Mouse (Mus musculus) lung, adult 2 months (tissue): ENCODE data around the gene Mdh2. TPM values are rescaled to one million over a fixed set of nuclear protein-coding genes. Genes with fewer than 3 reads are reported as not detected.

Experiments
- DNase-seq: peaks from one replicate; pipeline ENCODE4 v3.0.0; 2022
- H3K4me1 ChIP-seq: fragments of 200-500 bp; 2 replicates; pipeline ENCODE4 v1.6.1; 2011; ENCODE audit warnings: low read length; ENCODE audit not compliant: control insufficient read depth, insufficient read depth
- H3K4me3 ChIP-seq: fragments of 200-500 bp; replicated peaks from 2 replicates; pipeline ENCODE3; 2011; ENCODE audit warnings: low read depth, mild to moderate bottlenecking, control low read depth, low read length; ENCODE audit errors: extremely low read depth
- CTCF ChIP-seq: fragments of 200-500 bp; IDR thresholded peaks from 2 replicates; pipeline ENCODE4 v1.5.1; 2011; ENCODE audit warnings: mild to moderate bottlenecking, low read length, control low read depth; ENCODE audit not compliant: insufficient read depth
- POLR2A ChIP-seq: fragments of 200-500 bp; IDR thresholded peaks from 2 replicates; pipeline ENCODE4 v1.6.1; 2011; ENCODE audit warnings: low read depth, mild to moderate bottlenecking, control low read depth, low read length, borderline replicate concordance; ENCODE audit errors: extremely low read depth
- WGBS: fragments of 180-500 bp; shearing (Covaris S2); methylation state at CpG from one replicate; pipeline ENCODE4 v1.1.7; 2018; 5-methylcytosine and 5-hydroxymethylcytosine counted together
- polyA plus RNA-seq: library from polyadenylated mRNA; depleted of rRNA; stranded (reverse); fragments of >200 nt; gene quantifications from 2 replicates; pipeline ENCODE4 v1.2.3, GENCODE M21; 2012

Mdh2 gene
- polyA plus RNA-seq, 1 experiment, result 344 TPM

DNA sequence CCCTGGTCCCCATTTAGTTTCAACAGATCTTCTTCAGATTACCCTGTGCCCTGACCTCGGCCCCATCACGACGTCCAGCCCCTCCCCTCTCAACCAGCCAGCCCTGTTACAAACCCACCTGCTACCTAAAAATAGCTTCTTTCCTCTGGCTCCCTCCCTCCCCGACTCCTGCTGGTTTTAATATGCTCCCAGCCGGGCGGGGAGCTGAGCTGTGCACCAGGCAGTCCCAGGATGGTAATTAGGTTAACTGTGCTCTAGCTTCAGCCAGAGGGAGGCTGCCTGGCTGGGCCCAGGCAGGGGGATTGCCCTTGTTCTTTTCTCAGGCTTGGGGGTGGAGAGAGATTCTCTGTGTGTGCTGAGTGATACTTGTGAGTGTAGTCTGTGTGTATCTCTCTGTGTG, 22.6 kb downstream of the Mdh2 start:
- no peak for TF ChIP-seq POLR2A
- TF ChIP-seq CTCF, result no peak
- no peaks in the 10 kb centered on the region for H3K4me1 ChIP-seq
- no peak for DNase-seq
- 9% methylated on average over 6 of the region's 6 CpGs for WGBS
- H3K4me3 ChIP-seq, result no peak overlapping the region

DNA sequence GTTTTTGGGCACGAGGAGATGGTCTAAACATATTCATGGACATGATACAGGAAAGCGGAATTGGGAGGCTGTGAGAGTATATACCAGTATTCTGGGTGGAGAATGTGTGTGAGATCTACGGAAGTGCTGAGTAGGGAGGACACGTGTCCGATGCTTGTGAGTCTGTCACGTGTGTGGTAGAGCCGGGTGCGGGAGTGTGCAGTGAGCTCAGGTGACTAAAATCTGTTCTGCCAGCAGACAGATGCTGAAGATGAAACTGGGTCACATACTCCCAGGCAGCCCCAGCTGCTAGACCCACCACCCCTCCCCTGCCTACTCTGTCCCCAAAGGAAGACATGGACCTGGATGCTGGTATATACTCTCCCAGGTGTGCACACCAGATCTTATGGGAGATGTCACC, 24.4 kb downstream of the Mdh2 start:
- H3K4me1 ChIP-seq, result no peaks in the 10 kb centered on the region
- no peak for TF ChIP-seq CTCF
- no peak for TF ChIP-seq POLR2A
- no peak for DNase-seq
- 89% methylated on average over 8 of the region's 8 CpGs for WGBS
- no peak overlapping the region for H3K4me3 ChIP-seq

DNA sequence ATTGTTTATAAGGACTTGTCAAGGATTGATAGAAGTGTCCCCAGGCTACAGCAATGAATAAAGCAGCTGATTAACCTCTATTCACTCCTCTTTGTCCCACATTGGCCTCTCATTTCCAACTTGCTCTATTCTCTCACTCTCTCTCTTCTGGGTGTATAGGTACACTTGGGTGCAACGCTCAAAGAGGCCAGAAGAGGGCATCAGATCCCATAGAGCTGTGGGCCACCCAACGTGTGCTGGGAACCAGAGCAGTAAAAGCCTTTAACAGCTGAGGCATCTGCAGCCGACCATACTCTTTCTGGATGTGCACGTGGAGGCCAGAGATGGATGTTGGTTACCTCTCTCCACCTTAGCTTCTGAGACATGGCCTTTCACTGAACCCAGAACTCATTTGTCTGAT, 24.9 kb downstream of the Mdh2 start:
- WGBS, result 59% methylated on average over 4 of the region's 4 CpGs

DNA sequence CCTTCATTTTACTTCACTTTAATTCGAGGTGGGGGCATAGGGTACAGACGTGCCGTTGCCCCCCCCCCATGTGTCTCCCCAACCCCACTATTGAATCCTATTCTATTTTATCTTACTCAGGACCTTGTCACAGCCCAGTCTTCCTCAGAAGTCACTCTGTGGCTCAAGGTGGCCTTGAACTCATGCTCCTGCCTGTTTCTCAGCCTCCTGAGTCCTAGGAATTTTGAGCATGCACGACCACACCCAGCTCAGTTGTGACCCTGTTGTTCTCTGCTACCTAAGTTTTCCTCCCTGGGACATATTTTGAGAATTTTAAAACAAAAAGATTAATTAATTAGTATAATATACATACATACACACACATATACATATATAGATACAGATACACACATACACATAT, 25.4 kb downstream of the Mdh2 start:
- TF ChIP-seq CTCF (no peak), POLR2A (no peak)
- no peaks in the 10 kb centered on the region for H3K4me1 ChIP-seq
- H3K4me3 ChIP-seq, result no peak overlapping the region
- WGBS, result 63% methylated on average over 4 of the region's 4 CpGs
- no peak for DNase-seq

More for the DNA sequence above, 24.9 kb downstream of the Mdh2 start:
- no peaks in the 10 kb centered on the region for H3K4me1 ChIP-seq
- no peak for TF ChIP-seq CTCF
- no peak for TF ChIP-seq POLR2A
- H3K4me3 ChIP-seq, result no peak overlapping the region
- no peak for DNase-seq

DNA sequence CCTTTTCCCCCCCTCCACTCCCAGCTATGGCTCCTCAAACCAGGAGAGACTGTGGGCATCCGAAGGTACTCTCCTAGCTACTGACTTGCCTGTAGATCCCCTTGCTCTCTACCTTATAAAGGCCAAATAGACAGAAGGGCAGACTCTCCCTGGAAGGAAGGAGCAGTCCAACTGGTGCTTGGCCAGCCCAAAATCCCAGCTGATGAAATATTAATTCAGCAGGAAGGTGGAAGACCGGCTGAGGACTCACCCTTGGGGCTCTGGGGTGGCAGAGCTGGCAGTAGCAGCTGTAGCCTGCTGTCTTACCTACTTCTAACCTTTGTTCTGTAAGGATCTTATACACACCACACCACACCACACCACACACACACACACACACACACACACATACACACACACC, 26.5 kb downstream of the Mdh2 start:
- WGBS, result 64% methylated on average over 2 of the region's 2 CpGs
- no peak for DNase-seq
- no peak overlapping the region for H3K4me3 ChIP-seq
- TF ChIP-seq CTCF, result no peak
- TF ChIP-seq POLR2A, result no peak
- H3K4me1 ChIP-seq, result no peaks in the 10 kb centered on the region

DNA sequence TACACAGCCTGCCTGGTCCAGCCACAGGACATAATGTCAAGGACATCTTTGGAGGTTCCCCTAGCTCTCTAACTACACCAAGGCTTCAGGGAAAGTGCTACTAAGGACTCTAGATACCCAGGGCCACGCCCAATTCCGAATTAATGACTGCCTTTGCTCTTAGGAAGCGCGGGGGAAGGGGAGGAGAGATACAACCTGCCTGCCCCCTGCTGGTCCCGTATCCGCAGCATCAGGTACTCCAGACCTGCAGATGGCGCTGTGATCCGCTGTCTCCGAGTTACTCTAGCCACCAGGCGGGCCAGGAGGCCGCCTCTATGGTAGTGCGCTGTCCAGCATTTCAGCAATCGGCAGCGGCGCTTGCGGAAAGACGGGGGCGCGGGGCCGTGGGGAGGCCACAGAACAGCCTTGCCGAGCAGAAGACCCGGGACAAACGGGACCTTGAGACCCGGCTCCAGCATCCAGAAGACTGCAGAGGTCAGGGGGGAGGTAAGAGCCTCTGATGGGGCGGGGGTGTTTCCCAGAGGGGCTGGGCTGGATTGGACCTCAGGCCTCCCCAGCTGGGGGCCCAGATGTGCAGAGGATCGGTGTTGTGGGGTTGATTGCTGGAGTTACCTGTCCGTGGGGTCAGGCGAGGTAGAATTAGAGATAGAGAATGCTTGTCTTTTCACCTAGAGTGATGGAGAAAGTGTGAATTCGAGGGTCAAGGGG, 28.4 kb downstream of the Mdh2 start, which contains the start of gene Srrm3:
TSS of gene Srrm3 (plus strand) at position 336 of the 708 bp plus-strand sequence.
- Histone ChIP-seq H3K4me1 (no peaks in the 10 kb centered on the region), H3K4me3 (no peak within 1 kb of the TSS)
- WGBS, result 5% methylated on average over 29 of the region's 29 CpGs
- peak; percentile 99 for TF ChIP-seq CTCF
- TF ChIP-seq POLR2A, result no peak
- peak; percentile 90 for DNase-seq

DNA sequence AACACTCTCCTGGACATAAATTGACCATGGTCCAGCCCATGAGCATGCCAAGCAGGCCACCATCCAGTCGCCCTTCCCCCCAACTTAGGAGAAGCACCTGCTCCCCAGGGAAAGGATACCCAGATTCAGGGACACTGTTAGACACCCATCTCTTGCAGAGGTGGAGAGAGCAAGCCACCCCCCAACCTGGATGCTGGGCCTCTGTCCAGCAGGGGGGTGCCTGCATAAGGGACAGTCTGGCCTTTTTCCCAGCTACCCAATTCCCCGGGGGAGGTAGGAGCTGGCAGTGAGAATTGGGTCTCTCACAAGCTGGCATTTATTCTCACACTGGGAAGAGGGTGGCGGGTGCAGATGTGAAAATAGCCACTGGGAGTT, 29.0 kb downstream of the Mdh2 start:
- 38% methylated on average over 3 of the region's 3 CpGs for WGBS
- TF ChIP-seq CTCF (no peak), POLR2A (no peak)
- no peak for DNase-seq
- Histone ChIP-seq H3K4me3 (no peak overlapping the region), H3K4me1 (no peaks in the 10 kb centered on the region)

DNA sequence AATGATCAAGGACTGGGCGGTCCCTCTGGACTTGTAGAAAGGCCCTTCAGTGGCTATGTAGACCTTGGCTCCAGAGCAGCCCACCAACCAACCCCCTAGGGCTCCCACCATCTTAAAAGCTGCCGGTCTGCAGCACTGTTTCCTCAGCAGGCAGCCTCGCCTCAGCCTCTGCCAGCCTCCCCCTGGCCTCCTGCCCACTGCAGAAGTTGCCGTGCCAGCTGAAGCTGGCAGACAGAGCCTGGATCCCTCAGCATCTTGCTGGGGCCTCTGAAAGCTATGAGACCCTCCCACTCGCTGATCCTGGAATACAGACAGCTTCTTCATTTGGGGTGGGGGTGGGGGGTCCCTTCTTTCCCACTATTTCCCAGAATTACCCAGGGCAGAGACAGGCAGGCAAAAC, 34.7 kb downstream of the Mdh2 start:
- 45% methylated on average over 5 of the region's 5 CpGs for WGBS
- TF ChIP-seq POLR2A (no peak), CTCF (no peak)
- no peak overlapping the region for H3K4me3 ChIP-seq
- DNase-seq, result no peak
- no peaks in the 10 kb centered on the region for H3K4me1 ChIP-seq

DNA sequence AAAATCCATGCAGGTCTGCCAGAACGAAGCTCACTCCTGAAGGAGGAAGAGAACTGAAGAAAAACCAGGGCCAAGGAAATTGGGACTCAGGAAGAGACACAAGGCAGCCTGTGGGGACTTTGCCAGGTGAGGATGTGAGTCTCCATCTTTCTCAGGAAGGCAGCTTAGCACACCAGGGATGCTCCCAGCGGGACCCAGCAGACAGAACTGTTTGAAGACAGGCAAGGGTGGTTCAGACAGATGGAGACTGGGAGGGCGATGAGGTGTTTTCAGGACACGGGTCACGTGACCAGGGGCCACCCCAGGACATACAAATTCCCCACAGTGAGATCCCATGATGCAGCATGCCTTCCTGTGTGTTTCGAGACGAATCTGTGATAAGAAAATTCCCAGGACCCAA, 40.2 kb downstream of the Mdh2 start:
- H3K4me1 ChIP-seq, result no peaks in the 10 kb centered on the region
- WGBS, result 36% methylated on average over 7 of the region's 7 CpGs
- no peak for TF ChIP-seq CTCF
- no peak for TF ChIP-seq POLR2A
- no peak for DNase-seq
- H3K4me3 ChIP-seq, result no peak overlapping the region

DNA sequence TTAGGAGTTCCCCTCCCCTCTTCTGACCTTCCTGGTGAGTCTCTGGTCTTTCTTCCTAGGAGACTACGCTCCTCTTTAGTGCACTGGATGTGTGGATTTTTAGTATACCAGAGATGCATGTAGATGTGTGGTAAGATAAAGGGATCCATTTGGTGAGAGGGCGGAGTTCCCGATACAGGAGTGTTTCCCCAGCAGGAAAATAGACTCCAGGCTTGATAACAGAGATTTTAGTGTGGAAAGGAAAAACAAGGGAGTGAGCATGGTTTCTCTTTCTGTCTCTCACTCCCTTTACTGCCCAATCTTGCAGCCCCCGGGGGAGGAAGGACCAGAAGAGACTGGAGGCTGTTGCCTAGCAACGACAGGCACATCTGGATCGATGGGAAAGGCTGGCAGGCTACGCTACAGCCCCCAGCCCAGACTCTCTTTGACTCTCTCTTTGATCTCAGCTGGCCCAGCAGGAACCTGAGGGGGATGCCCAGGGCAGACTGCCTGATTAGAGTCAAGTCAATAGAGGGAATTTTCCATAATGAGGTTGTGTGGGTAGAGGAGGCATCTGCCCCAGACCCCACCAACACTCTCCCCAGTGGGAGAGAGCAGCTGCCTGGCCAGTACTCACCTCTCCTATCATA, 44.1 kb downstream of the Mdh2 start:
- WGBS, result 32% methylated on average over 7 of the region's 7 CpGs
- no peak overlapping the region for H3K4me3 ChIP-seq
- TF ChIP-seq POLR2A (no peak), CTCF (no peak)

More for the DNA sequence above, 44.1 kb downstream of the Mdh2 start:
- DNase-seq, result no peak
- no peaks in the 10 kb centered on the region for H3K4me1 ChIP-seq
